Mouse (Mus musculus) layer of hippocampus, adult 2 months (tissue): ENCODE data around the gene Slc1a3. TPM values are rescaled to one million over a fixed set of nuclear protein-coding genes. Genes with fewer than 3 reads are reported as not detected.
A peak's percentile ranks its signal among the peaks of the same experiment; 100 is the strongest.

Experiments used
- DNase-seq, 2 experiments: peaks; one replicate each; pipeline ENCODE4 v3.0.0; 2022; ENCODE audit warnings: low spot score in 2 of 2
- H3K27ac ChIP-seq: fragments of 200-600 bp; 2 replicates; pipeline ENCODE4 v1.8.1; 2022
- H3K4me3 ChIP-seq: fragments of 200-600 bp; 2 replicates; pipeline ENCODE4 v1.8.1; 2022; ENCODE audit warnings: mild to moderate bottlenecking
- CTCF ChIP-seq: fragments of 200-600 bp; conservative IDR thresholded peaks from 2 replicates; pipeline ENCODE4 v1.8.1; 2022; ENCODE audit warnings: antibody characterized with exemption, mild to moderate bottlenecking, moderate library complexity
- total RNA-seq, 2 experiments: library from RNA; stranded (reverse); gene quantifications; 2 replicates each; pipeline ENCODE4 v1.2.3; 2021

Gene Slc1a3
- total RNA-seq, 2 experiments from 2014 or later, result 388 to 405 TPM

DNA sequence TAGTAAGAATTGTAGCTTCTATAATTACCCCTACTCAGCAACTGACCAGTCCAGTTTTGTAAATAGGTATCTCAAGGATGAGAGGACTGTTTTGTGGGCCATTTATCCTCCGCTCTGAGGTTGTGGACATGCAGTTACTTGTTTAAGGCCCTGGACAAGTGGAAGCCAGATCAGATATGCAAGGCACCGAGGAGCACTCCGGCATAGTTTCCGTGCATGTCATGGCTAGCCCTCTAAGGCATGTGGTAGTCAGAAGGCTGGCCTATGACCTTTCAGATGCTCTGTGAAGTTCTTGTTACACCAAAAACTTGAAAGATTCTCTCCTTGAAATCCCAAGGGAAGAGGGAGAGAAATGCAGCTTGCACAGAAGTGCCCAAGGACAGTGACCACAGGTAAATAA is 23.7 kb downstream of the Slc1a3 start:
- H3K27ac ChIP-seq, result no peak overlapping the region
- TF ChIP-seq CTCF, result no peak
- DNase-seq, result no peak
- no peak overlapping the region for H3K4me3 ChIP-seq

DNA sequence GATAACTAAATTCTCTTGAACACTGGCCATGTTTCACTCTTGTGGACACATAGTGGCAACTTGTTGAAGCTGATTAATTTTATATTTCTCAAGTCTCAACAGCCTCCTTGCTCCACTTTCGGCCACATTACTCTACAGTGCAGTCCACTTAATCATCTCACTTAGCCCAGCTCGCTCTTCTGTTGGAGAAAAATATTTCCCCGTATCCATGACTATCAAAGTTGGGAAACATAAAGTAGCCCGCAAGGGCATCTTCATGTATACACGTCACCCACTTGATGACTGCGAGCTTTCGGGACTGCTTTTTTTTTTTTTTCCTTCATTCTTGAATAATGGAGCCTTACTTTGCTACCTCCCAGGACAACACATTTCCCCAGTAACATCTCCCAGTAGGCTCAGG is 25.1 kb downstream of the Slc1a3 start:
- no peak for DNase-seq
- Histone ChIP-seq H3K4me3 (no peak overlapping the region), H3K27ac (no peak overlapping the region)
- TF ChIP-seq CTCF, result no peak

DNA sequence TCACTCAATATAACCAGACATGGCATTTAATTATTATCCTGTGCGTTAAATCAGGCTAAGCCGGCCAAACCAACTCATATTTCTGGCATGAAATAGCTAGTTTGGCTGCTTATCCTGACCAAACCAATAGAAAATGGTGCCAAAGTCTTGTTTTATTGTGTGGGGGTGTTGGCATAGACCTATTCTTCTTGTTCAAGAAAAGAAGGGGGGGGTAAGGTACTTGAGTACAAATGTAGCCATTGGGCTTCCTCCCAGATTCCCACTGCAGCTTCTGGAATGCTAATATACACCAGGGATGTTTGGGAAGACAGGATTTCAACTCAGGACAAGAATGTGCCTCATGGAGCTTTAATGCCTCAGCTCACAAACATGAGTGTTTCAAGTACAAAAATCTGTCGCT is 26.3 kb downstream of the Slc1a3 start:
- DNase-seq, result no peak
- H3K27ac ChIP-seq, result 0 out of 2 replicates have a peak overlapping the region, but pooled peaks have one; percentile 18
- no peak for TF ChIP-seq CTCF
- H3K4me3 ChIP-seq, result no peak overlapping the region

DNA sequence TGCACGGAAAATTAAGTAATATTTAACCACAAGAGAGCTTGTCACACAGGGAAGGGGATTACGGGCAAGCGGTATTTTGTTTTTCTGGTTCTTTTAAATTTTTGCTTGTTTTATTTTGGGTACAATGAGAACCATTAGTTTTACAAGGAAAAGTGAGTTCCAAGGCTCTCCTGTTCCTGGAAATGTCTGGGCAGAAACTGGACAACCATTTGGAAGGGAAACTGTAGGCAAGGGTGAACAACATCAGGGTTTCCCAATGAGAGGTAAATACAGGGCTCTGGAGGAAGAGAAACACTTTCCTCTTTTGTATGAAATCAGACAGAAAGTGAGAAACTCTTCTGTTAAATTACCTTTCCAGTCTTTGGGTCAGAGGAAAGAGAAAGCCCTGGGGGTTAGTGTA is 27.7 kb downstream of the Slc1a3 start:
- no peak for DNase-seq
- no peak for TF ChIP-seq CTCF
- H3K27ac ChIP-seq, result peak overlapping the region; percentile 53
- H3K4me3 ChIP-seq, result no peak overlapping the region

DNA sequence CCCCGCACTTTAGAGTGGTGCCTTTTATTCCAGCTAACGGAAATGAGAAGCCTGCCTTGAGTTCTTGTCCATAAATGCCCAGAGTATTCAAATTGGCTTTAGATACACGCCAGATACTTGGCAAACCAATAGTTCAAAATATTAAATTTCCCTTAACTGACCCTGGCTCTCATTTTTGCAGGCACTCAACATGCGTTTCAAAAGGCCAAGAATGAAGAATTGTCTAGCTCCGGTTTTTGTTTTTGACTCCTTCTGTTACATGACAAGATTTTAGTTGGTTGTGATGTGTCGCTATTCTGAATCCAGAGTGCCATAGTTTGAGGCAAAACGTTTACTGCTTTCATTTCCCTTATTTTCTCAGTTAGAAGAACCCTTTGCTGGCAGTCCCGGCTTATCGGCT is 28.1 kb downstream of the Slc1a3 start:
- no peak overlapping the region for H3K4me3 ChIP-seq
- H3K27ac ChIP-seq, result peak overlapping the region; percentile 53
- TF ChIP-seq CTCF, result no peak
- DNase-seq, result no peak

DNA sequence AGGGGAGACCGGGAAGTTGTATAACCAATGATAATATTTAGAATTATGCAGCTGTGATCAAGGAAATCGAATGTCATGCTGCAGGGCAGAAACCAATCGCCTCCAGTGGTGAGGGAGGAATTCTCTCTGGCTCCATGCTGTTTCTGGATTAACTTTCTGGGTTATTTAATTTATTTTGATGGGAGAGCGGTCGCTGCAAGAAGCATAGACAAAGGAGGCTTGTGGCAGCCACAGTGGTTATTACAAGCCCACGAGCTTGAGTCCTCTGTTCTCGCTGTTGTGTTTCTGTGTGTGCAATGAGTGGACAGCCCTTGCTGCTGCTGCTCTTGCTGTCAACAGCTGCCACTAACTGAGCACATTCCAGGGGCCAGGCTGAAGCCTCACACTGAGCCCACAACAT is 28.6 kb downstream of the Slc1a3 start:
- no peak for TF ChIP-seq CTCF
- Histone ChIP-seq H3K27ac (peak overlapping the region; percentile 53), H3K4me3 (no peak overlapping the region)

DNA sequence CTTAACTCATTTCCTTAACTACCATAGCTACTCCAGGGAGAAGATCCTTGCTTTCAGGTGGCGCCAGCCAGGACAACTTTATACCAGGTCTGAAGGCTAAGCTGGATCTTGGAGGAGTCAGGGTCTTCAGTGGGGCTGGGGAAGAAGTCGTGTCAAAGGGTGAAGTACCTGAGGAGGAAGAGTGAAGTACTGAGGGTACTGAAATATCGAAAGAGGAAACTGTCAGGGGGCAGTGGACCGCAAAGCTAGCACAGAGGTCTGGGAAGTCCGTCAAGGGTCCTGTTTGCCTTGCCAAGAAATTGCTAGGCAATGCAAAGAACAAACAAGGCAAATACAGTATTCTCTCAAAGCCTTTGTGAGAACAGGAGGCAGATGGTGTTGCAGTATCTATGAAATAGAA is 29.6 kb downstream of the Slc1a3 start:
- H3K4me3 ChIP-seq, result no peak overlapping the region
- TF ChIP-seq CTCF, result no peak
- peak overlapping the region; percentile 7; the same call in 1 of the 2 replicates for H3K27ac ChIP-seq
- DNase-seq, result no peak

More for the DNA sequence above, 28.6 kb downstream of the Slc1a3 start:
- no peak for DNase-seq

DNA sequence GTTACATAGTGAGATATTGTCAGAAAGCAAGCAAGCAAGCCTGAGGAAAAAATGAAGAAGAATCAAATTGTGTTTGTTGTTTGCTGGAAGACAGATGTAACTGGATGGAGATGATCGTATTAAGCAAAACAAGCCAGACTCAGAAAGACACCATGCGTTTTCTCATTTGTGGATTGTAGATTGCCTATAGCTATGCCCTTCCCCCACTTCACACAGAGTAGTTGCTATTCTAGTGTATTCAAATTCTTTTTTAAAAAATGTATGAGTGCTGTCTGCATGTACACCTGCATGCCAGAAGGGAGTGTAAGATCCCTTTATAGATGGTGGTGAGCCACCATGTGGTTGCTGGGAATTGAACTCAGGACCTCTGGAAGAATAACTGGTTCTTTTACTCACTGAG is 33.6 kb downstream of the Slc1a3 start:
- no peak for TF ChIP-seq CTCF
- DNase-seq, result no peak
- Histone ChIP-seq H3K27ac (no peak overlapping the region), H3K4me3 (no peak overlapping the region)

DNA sequence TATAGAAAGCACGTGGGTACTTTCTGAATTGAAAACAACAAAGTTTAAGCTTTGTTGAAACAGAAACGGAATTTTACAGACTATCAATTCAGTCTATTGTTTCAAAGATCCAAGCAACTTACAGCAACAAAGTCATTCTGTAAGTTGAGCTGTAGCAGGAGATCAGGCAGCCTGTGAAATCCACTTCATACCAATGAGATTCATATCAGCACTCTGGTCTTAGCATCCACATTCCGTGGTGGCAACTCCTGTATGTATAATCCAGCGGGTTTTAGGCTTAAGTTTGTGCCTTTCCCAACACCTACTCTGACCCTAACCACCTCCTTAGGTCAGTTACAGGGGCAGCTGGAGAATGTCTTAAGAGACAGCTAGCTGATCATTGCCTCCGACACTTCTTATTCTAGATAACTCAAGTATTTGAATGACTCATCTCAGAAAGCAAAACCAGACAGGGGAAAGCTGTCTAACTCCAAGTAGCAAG is 34.3 kb downstream of the Slc1a3 start:
- H3K4me3 ChIP-seq, result no peak overlapping the region
- no peak for DNase-seq
- no peak for TF ChIP-seq CTCF
- no peak overlapping the region for H3K27ac ChIP-seq

DNA sequence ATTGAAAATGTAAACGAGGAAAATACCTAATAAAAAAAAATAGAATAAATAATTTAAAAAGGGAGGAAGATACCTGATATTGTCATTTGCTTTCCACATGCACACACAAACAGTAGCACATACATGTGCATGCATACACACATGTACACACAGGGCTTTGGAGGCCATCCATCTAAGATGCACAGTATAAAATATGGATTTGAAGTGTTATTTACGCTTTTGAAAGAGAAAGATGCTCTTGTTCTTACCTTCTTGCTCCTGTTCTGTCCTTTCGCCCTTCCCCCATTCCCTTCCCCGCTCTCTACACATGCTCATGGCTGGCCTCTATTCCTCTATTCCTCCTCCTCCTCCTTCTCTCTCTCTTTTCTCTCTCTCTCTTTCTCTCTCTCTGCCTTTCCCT is 34.9 kb downstream of the Slc1a3 start:
- Histone ChIP-seq H3K27ac (no peak overlapping the region), H3K4me3 (no peak overlapping the region)
- TF ChIP-seq CTCF, result no peak
- no peak for DNase-seq

DNA sequence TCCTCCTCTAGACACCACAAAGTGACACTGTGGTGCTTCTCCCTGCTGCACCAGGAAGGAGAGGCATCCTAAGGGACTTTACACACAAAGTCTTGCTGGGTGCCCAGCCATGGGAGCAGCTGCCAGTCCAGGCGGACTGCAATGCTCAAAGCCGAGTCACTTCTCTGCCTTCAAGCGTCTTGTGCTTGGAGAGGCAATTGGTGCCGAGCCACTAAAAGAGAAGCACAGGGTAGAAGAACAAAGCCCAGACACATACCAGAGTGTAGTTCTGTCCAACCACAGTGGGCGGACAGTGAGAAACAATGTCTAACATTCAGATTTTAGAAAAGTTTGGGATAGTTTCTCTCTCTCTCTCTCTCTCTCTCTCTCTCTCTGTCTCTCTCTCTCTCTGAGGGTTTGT is 38.0 kb downstream of the Slc1a3 start:
- no peak for TF ChIP-seq CTCF
- DNase-seq, result no peak
- peak overlapping the region; percentile 68 for H3K27ac ChIP-seq
- H3K4me3 ChIP-seq, result no peak overlapping the region

DNA sequence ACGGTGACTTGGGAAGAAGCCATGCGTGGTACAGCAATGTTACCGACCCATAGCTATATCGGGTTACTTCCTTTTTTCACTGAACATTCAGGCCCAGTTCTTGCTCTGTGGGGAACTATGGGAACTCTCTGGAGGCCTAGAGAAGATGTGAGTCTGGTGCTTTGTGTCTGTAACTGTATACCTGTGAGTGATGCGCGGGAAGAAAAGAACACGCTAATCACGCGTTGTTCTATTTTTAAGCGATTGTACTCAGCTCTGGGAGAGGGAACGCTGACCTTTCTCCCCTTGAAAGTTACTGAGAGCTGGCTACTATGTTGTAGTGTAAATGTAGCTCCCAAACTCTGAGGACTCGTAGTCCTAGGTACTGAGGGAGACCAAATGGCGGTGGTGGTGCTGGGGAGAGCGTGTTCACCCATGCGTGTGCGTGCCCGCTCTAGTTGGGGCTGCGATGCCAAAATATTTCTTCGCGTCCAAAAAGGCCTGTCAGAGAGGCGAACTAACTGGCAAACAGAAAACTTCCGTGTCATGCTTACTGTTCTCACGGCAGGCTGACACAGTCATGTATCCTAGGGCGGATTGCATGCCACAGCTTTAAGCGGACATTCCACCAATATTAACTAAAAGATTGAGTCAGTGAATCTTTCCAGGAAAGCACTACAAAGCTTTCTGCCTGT is 42.6 kb downstream of the Slc1a3 start:
- no peak for DNase-seq
- H3K4me3 ChIP-seq, result no peak overlapping the region
- no peak for TF ChIP-seq CTCF
- peak overlapping the region; percentile 43; the same call in 1 of the 2 replicates for H3K27ac ChIP-seq

DNA sequence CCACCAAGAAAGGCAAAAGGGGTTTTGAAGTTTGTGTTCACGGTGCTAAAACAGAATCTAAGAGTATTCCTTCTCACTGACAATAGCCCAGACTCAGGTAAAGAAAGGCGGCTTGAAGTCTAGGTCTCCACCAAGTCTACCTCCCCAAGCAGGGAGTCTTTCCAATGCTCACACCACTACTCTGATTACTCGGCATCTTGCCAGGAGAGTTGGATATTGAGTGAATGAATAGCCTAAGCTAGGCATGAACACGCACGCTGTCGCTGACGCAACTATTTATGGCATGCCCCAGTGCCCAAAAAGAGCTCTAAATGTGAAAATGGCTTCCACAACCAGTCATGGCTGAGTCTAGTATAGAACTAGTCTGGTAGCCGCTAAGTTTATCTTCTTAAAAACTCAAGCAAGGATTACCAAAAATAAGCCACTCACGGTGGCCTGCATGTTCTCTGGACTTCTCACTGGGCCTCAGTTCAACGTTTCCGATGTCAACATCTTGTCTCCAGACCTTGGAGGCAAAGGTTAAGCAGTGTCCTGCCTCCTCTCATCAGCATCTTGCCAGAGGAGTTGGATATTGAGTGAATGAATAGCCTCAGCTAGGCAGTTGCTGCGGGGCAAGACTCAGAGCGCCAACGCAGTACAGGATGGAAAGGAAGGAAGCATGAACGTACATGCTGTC is 44.8 kb downstream of the Slc1a3 start:
- Histone ChIP-seq H3K4me3 (no peak overlapping the region), H3K27ac (peak overlapping the region; percentile 85)
- no peak for TF ChIP-seq CTCF
- no peak for DNase-seq
